Mouse (Mus musculus) bone marrow macrophage, adult 2 months (primary cell): ENCODE measurements around the gene Rab11fip3.

ENCODE experiments used
- CTCF ChIP-seq: IDR thresholded peaks from 2 replicates; pipeline ENCODE4 v1.5.1; 2012; ENCODE audit warnings: low read depth, mild to moderate bottlenecking, low read length, moderate library complexity
- POLR2A ChIP-seq: IDR thresholded peaks from 2 replicates; pipeline ENCODE4 v1.6.1; 2012; ENCODE audit warnings: mild to moderate bottlenecking, low read depth, low read length, borderline replicate concordance

DNA sequence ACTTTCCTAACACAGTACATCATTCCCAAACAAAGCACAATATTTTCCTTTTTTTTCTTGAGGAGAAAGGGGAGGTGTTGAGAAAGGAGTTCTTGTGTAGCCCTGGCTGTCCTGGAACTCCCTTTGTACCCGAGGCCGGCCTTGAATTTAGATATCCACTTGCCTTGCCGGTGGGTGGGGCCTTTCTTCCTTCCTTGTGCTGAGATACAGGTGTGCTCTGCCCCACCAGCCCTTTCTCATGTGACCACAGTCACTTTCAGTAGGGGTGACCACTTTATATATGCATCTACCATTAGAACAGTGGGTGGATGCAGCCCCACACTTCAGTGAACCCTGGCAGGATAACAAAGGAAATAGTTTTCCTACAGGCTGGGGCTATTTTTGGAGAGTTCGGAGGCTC is 42.4 kb upstream of the Rab11fip3 start:
- TF ChIP-seq POLR2A (no peak), CTCF (no peak)
